Mouse (Mus musculus) left cerebral cortex, postnatal 4 days (tissue): ENCODE results near the gene AI854703. TPM values are rescaled to one million over a fixed set of nuclear protein-coding genes. Genes with fewer than 3 reads are reported as not detected.

Source experiments
- DNase-seq: peaks from one replicate; pipeline ENCODE4 v3.0.0-alpha.2; 2022
- intact Hi-C: fragments of 180-260 bp; cut with DNase I; formaldehyde crosslinking; loops from one replicate; pipeline ENCODE4 v1.15.1; 2025
- total RNA-seq, 2 experiments: library from RNA; stranded (reverse); gene quantifications; 2 replicates each; pipeline ENCODE4 v1.2.3; 2021

The AI854703 gene
- total RNA-seq = 10 to 100 TPM; 14.1 to 15.1 TPM

DNA sequence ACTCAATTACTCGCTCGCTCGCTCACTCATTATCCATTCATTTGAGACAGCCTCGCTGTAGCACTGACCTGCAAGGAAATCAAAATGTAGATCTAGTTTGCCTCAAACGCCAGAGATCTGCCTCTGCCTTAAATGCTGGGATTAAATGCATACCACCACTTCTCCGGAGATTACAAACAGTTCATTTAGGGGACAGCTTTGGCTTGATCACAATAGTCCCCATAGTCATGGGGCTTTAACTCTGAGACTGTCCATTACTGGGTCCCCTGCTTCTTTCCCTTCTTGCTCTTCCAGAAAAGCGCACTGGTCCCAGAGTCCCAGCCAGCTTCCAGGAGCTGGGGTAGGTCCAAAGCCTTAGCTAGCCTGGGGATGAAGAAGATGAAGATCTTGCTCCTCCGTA, at the start of gene AI854703:
Gene AI854703, plus strand, starts transcription at position 301 of the 400 bp plus-strand sequence.
- DNase-seq = no peak
- intact Hi-C loops = no loop called here

DNA sequence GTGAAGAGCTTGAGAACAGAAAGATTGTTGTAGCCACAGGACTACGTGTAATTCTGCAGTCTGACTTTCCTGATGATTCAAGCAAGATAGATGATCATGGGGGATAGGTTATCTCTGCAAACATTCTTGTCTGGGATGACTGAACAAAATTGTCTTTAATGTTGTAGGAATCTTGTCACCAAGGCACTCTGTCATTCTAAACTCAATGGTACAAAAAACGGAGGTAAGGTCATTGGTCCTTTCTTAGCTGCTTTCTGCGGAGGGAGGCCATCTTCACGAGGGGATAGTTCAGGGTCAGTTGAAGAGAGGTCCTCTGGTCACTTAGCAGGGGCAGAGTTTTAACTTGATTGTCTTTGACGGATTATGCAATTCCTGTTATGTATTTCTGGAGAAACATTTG, 47.8 kb upstream of the AI854703 start:
- DNase-seq = no peak
- intact Hi-C loops = no loop called here

DNA sequence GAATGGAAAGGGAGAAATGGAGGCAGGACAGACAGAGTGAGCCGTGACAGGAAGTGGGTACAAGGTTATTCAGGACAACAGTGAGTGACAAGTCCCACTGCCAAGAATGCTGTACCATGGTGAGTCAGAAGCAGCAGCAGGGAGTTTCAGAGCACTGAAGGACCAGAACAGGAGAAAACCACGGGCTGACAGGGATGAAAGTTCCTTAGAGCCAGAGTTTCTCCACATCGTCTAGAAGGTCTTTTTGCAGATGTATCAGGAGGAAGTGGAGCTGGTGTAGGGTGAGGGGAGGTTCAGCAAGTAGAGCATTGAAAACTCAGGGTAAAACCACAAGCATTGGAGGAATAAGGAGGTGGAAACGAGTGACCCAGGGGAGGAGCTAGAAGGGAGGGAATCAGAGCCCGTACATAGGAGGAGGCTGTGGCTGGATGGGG, 47.3 kb upstream of the AI854703 start:
- DNase-seq = no peak
- intact Hi-C loops = no loop called here

DNA sequence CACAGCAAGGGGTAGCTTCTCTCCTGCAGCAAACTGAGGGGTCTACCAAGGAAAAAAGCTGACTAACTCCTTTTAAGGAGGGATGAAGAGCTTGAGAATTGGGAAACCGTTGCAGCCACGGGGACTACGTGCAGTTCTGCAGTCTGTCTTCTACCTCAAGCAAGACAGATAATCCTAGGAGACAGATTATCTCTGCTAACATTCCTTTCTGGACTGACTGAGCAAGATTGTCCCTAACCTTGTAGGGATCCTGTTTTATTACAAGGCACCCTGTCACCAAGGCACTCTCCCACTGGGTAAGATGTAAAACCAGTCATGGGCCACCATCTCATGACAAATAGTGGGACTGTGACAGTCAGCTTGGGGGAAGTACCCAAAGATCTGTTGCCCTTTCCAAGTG, 45.3 kb upstream of the AI854703 start:
- intact Hi-C loops = loop anchor here (5.0 kb wide), 1 partner anchor 61 kb away; no protein-coding TSS in a partner anchor
- no peak for DNase-seq

DNA sequence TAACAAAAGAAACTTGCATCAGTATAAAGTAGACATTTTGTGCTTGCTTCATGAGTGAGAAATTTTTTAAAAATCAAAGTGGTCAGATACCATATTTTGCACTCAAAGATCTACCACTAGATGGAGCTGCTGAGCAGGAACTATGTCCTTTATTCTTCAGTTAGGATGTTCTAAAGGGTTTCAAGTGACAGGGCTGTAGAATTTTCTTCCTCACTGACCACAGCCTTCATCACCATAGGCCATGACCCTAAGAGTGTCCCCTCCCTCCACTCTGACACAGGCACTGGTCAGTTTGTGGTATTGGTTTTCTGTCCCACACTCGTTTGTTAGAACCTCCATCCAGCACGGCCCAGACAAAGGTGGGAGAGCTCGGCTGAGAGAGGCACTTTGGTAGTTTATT, 44.5 kb upstream of the AI854703 start:
- no peak for DNase-seq
- intact Hi-C loops = loop anchor here (5.0 kb wide), 1 partner anchor 60 kb away; no protein-coding TSS in a partner anchor

DNA sequence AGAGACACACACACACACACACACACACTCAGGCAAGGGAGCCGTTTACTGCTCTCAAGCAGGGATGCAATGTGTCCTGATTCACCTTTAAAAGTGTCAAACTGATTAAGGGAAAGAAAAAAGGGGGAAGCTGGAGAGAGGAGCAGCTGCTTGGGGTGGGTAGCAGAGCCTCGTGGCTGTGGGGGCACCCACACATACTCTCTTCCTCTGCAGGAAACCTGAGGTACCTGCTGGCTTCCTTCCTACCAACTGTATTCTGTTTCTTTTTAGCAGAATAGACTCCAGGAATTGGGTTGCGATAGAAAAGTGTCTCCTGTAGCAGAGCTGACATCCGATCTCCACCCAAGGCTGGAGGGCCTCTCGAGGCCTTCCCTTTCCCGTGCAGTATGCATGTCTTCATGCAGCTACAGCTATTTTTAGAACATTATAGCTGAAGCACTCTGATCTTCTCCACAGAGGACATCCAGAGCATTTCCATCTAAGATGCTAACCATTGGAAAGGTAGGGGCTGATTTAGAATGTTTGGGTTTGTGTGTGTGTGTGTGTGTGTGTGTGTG, 37.3 kb upstream of the AI854703 start, which contains the start of gene Gm45021:
Gene Gm45021, plus strand, starts transcription at position 417 of the 557 bp plus-strand sequence.
- DNase-seq = no peak
- intact Hi-C loops = no loop called here

DNA sequence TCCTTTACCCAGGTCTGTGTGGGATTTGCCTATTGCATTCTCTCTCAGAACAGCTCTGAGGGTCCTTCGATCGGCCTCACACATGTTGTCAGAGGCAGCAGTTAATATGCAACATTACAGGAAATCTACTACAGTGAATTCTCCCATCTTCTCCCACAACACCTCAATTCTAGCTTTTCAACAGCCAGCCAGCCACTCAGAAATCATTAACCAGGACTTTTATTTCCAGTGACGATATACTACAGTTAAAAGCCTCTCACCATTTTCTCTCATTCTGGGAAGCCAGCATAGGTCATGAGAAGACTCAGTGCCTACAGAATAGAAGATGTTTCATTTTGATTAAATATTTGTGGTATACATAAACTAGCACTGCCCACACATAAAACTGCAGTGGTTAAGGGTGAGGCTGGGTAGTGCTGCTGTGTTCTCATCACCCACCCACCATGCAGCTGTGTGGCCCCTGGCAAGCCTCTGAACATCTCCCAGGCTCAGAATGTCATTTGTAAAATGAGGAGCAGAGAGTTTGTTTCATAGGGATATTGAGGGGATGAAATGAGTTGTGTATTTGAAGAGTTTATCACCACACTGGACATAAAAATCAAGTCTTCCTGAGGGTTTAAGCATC, 35.2 kb upstream of the AI854703 start:
- DNase-seq = no peak
- intact Hi-C loops = no loop called here

DNA sequence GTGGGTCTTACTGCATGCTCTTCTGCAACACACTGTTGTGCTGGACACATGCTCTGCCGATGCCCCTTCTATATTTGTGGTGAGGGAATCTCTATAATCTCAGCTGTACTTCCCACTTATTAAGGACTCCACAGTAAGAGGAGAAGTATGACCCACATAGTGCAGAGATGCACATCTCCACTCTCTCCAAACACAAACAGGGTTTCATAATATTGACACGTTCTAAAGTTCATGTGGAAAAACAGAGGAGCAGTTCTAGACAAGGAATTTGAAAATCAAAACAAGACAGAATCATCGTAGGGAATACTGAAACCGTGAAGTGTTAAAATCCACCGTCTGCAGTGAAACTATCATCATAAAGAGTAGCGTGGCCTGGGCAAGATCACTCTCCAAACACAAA, 34.7 kb upstream of the AI854703 start:
- intact Hi-C loops = no loop called here

DNA sequence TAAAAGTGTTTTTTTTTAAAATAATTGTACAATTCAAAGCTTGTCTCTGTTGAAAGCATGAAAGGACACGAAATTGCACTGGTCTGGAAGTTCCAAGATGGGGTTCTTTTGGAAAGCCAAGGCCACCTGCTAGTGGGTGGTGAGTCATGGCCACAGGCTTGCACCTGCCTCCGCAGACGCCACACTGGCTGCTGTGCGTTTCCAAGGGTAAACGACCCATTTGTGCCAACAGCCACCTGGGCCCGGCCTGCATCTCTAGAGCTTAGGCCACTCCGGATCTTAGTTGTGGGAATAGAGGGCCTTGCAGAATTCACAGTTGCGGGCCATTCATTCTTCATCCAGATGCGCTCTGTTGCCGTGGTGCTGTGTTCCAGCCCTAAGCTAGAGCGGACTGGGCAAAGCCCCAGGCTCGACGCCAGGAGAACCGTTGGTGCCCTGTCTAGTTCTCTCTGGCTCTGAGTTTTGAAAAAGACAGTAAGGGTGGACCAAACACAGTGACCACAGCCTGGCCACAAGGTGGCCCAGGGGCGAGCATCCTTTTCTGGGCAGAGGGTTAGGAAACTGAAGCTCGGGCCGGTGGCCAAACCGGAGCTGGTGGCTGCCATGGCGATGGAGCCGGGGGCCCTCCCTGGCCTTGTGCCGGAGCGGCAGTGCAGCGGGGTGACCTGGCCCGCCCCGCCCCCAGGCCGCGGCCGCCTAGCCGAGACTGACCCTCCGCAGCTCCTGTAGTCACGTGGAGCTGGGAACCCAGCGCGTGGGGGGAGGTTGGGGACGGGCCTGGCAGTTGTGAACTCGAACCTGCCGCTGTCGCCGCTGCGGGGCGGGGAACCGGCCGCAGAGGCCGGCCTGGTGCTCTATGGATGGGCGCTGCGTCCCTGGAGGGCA, 33.2 kb upstream of the AI854703 start, which contains the start of the genes Repin1 and Gm44965:
Gene Repin1, plus strand, starts transcription at position 726 of the 885 bp plus-strand sequence.
Gene Gm44965, plus strand, starts transcription at position 784 of the 885 bp plus-strand sequence.
- intact Hi-C loops = no loop called here
- DNase-seq = peak; percentile 99

More for the DNA sequence above, 34.7 kb upstream of the AI854703 start:
- no peak for DNase-seq

DNA sequence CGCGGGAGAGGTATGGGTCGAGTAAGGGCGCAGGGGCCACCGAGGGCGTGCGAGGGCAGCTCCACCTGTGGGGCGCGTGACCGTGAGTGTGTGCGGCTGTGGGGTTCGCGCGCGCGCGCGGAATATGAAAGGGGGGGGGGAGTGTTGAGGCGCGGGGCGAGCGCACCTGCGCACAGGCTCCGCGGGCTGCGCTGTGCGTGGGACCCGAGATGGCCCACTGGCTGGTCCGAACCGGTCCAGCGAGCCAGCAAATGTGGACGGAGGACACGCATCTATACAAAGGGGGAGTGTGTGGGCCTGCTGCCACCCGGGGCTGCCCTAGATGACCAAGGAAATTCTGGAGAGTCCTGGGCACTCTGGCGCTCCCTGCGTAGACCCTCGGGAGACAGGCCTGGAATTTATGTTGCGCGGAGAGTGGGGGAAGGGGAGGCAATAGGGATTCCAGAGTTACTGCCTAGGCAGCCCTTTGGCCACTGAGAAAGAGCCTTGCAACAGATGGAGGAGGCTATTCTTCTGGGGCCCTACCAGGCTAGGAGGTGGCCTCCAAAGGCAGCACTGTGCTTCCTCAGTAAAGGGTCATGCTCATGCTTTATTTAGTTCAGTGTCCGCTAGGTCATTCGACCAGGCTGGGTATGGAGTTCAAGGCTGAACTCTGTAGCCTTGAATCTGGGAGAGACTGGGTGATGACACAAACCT, 32.4 kb upstream of the AI854703 start:
- no peak for DNase-seq
- intact Hi-C loops = no loop called here

DNA sequence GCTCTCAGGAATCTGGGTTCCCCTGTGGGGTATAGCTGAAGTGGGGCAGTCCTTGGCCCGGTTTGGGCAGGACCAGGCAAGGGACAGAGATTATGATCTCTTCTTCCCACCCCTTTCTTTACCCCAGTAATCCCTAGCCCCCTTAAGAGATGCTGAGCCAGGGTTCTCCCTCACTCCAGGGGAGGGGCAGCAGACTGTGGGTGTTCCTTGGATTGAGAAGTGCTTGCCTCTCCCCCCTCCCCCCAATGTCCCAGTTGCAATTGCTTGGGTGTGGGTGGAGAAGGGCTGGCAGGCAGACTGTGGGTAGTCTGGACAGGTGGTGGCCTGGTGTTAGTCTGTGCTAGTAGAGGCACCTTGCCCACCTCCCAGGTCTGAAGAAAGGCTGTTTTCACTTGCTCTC, 31.3 kb upstream of the AI854703 start:
- intact Hi-C loops = no loop called here
- no peak for DNase-seq

DNA sequence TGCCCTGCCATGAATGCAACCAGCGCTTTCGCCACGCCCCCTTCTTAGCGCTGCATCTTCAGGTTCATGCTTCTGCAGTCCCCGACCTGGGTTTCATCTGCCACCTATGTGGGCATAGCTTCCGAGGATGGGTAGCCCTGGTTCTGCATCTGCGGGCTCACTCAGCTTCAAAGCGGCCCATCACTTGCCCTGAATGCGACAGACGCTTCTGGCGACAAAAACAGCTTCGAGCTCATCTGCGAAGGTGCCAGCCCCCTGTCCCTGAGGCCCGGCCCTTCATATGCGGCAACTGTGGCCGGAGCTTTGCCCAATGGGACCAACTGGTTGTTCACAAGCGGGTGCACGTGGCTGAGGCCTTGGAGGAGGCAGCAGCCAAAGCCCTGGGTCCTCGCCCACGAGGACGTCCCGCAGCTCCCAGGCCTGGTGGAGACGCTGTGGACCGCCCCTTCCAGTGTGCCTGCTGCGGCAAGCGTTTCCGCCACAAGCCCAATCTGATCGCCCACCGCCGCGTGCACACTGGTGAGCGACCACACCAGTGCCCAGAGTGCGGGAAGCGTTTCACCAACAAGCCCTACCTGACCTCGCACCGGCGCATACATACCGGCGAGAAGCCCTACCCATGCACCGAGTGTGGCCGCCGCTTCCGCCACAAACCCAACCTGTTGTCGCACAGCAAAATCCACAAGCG, 29.9 kb upstream of the AI854703 start:
- intact Hi-C loops = no loop called here

DNA sequence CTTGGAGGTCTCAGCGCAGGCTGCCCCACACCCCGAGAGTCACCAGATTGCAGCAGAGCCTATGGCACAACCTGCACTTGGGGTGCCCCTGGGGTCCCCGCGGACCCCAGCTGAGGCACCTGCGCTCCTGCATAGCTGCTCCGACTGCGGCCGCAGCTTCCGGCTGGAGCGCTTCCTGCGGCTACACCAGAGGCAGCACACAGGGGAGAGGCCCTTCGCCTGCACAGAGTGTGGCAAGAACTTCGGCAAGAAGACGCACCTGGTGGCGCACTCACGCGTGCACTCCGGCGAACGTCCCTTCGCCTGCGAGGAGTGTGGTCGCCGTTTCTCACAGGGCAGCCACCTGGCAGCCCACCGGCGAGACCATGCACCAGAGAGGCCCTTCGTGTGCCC, 29.3 kb upstream of the AI854703 start:
- DNase-seq = no peak
- intact Hi-C loops = no loop called here

More for the DNA sequence above, 29.9 kb upstream of the AI854703 start:
- no peak for DNase-seq

DNA sequence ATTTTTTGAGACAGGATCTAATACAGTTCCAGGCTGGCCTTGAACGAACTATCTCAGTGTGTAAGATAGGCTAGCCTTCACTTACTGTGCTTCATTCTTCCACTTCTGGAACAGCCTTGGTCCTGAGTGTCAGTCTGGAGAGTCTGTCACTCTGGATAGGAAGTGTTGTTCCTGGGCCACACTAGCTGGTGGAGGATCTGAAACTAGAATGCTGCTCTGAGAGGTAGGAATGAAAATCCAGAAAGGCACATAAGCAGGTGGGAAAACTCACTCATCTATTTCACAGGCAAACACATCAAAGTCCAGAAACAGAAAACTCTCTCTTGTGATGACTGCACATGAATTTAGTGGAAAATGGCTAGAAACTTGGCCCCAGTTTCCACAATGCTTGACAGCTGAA, 26.0 kb upstream of the AI854703 start:
- intact Hi-C loops = no loop called here
- no peak for DNase-seq

DNA sequence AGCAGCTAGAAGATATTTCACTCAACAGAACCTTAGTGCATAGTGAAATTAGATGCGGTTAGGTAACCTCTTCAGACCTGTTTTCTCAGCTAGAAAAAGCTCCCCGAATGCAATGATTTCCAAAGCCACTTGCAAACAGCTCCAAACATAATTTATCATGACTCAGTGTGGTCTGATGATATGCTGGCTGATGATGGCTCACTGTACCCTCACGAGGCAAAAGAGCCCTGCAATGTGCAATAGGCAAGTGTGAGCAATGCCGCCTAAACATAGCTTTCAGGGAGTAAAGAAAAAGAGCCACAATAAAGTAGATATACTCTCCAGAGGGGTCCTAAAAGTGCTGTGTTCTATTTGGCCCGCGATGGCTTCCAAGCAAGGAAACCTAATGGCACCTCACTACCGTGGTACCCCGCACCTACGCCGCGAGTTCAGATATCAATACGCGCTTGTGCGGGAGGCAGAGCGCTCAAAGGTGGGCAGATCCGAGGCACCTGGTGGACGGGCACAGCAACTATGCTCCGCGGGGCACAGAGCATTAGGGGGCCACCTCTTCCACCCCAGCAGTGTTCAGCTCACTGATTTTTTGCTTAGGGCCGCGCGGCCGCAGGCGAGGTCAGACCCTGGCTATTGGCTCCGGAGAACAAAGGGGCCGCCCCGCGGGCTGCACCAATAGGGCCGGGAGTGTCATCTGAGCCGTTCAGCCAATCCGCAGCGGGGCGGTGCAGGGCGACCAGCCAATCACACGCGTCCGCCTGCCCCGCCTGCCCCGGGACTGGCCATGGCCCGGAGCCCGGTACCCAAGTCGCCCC, 25.1 kb upstream of the AI854703 start, which contains the start of gene Zfp775:
Gene Zfp775, plus strand, starts transcription at position 793 of the 809 bp plus-strand sequence.
- intact Hi-C loops = no loop called here
- peak; percentile 99 for DNase-seq

DNA sequence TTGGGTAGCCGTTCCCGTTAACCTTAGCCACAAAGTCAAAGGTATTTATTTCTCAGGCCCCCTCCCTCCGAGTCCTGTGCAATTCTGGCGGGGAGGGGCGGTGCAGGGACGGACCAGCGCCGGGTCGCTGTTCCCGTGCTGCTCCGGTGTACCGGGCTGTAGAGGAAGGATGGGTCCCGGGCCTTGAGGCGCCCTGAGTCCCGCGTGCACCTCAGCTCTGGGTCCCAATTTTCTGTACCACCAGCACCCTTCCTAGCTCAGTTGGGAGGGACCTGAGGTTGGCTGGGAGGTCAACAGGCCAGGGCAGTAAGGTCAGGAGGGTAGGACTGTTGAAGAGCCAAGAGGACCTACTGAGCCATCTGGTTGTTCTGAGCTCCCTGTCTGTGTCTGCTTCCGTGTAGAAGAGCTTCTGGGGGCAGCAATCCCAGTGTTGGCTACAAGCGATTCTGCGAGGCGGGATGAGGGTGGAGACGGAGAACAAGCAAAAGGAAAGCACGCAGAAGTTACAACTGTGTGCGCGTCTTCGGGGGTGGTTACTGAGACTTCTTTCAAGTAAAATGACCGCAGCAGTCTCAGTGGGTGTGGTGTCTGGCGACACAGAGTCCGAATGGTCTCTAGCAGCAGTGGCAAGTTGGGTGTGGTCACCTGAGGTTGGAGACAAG, 24.4 kb upstream of the AI854703 start:
- DNase-seq = peak; percentile 26
- intact Hi-C loops = no loop called here

DNA sequence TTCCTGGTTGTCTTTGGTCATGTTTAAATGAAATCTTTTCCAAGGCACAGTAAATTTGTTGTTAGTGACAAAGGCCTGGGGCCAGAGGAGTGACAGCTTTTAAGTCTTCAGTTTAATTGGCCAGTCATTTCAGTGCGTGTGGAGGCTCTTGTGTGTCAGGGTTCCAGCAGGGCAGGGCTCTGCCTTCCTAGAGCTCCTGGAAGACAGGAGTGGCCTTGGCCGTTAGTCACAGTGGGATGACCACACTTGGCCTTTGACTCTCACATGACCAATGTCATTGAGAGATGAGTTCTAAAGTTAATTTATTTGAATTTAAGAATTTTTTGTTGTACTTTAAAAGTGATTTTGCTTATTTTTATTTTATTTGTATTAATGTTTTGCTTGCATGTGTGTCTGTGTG, 18.4 kb upstream of the AI854703 start:
- no peak for DNase-seq
- intact Hi-C loops = no loop called here

DNA sequence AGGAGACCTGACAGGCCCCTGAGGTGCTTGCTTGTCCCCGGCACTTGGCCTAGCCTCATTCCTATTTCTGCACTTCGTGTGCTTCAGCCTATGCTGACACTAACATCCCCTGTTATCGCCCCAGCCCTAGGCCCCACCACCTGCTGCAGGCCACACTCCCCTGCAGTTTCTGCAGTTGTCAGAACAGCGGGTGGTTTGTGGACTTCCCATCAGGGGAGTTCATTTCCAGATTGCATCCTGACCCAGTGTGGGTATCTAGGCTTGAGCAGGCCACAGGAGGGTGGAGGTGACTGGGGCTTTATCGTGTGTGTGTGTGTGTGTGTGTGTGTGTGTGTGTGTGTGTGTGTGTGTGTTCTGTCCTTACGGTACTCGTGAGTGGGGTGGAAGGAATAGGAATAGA, 17.1 kb upstream of the AI854703 start:
- intact Hi-C loops = no loop called here
- DNase-seq = no peak

DNA sequence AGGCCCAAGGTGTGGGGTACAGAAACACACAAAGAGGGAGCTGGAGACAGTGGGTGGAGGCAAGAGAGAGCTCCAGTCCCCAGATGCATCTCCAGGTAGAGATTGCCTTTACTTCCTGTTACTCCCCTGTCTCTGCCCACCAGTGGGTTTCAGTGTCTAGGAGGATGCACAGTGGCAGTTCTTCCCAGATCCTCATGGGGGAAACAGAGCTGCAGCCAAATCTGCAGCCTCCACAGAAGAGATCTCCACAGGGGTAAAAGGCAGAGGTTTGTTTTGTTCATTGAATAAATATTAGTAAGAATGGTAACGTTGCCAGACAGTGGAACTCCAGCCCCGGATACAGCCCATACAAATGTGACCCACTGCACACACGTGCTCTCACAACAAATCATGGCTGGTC, 15.9 kb upstream of the AI854703 start:
- intact Hi-C loops = no loop called here

More for the DNA sequence above, 15.9 kb upstream of the AI854703 start:
- no peak for DNase-seq
